Mouse (Mus musculus): Measurements from ENCODE around the gene Atp6v1f.

Gene Atp6v1f

GRCm38 (mm10) chr6:29461502-29461901 is 6.0 kb upstream of the Atp6v1f start:
- DNase-seq (ENCODE audit: low spot score) = no peak

- DNase-seq (ENCODE audit: low spot score) = no peak
These were observed 4.1 kb upstream of the Atp6v1f start for GRCm38 (mm10) chr6:29463388-29463787.

- DNase-seq (ENCODE audit: low spot score) = no peak
These were observed 1.3 kb downstream of the Atp6v1f start for GRCm38 (mm10) chr6:29468851-29469250.

DNA sequence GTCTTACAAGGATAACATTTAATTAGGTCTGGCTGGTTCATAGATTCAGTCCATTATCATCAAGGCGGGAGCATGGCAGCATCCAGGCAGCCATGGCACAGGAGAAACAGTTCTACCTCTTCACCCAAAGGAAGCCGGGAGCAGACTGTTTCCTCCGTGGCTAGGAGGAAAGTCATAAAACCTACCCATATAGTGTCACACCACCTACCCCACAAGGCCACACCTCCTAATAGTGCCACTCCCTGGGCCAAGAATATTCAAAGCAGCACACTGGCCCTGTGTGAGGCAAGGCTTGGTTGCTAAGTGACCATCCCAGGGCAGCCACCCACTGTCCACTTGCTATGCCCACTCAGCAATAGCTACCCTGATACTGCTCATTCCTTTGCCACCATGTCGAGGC is 3.6 kb downstream of the Atp6v1f start, which contains the start of gene Atp6v1fnb:
Gene Atp6v1fnb (plus strand): TSS at position 301 of the 400 bp plus-strand sequence.
- no peak for DNase-seq (ENCODE audit: low spot score)

DNA sequence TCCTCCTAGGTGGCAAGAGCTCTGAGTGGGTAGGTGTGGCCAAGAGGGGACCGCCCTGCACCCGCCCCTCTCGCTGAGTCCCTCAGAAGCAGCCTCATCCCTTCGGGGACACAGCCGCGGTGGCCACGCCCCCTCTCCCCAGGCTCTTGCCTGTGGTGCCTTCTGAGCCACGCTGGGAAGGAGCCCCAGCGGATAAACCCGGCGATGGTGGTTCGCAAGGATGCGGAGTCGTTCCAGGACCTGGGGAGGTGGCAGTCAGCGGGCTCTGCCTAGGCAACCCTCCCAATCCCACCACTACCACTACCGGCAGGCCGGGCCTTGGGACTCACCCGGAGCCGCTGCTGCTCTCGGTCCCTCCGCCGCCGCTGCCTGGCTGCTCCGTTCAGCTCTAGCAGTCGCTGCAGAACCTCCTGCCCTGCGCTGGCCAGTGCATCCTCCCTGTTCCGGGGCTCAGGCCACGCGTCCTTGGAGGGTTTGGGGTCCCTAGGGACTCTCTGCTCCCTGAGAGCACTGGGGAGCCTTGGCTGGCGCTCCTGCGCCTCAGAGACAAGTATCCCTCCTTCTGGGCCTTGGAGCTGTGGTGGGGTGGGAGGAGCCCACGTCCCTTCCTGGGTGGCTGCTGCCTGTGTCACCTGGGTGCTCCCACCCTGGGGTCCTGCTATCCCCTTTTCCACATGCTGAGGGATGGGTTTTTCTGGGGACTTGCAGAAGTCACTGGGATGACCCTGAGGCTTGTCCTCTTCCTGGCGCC is 6.6 kb downstream of the Atp6v1f start:
- DNase-seq (ENCODE audit: low spot score) = peak; percentile 84

GRCm38 (mm10) chr6:29474736-29475135 is 7.2 kb downstream of the Atp6v1f start:
- no peak for DNase-seq (ENCODE audit: low spot score)

DNA sequence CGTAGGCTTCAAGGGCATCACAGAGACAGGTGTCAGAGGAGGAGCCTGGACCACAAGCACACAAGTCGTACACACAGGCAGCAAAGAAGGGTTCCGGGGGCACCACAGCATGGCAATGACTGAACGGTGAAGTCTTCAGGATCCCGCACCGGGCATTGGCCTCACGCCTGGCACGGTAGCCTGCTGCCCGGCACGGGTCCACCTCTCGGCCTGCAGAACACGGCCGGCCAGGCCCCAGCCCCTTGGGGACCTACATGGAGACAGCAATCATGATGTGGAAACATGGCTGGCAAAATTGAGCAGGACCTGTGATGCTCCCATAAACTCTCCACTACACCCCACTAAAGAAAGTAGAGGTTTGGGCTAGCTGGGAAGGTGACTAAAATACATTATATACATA is 15.2 kb downstream of the Atp6v1f start:
- DNase-seq (ENCODE audit: low spot score) = no peak

DNA sequence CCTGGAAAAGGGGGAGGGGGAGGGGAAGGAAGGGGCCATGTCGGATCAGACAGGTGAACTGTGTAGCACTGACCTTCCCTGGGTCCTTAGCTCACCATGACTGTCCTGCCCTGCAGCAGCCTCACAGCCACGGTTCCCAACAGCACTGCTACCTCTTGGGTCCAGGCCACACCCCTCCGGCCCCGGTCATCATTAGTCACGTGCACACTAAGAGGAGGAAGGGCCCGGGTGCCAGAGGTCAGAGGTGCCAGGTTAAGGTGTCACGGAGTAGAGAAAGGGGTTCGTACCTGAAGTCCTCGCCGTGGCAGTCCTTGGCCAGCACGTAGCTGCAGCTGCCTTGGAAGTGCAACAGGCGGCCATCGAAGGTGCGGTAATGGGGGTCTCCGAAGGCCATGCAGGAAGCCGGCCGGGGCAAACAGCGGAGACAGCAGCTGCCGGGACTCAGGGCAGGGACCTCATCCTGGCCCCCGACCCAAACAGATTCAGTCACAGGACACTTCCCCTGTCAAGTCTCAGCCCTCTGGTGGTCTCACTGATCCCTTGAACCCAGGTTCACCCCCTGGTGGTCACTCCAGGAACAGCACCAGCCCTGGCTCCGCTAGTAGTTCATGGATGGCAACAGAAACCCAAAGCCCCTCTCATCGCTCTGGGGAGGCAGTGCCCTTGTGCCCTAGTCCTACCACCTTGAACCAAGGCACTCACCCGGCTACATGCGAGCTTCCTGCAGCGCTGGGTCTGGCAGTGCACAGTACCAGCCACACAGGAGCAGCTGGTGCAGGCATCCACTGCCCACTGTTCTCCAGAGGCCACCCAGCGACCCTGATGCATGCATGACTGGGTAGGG is 17.4 kb downstream of the Atp6v1f start:
- DNase-seq (ENCODE audit: low spot score) = peak; percentile 60

- no peak for DNase-seq (ENCODE audit: low spot score)
These were observed 18.4 kb downstream of the Atp6v1f start for GRCm38 (mm10) chr6:29485951-29486350.

GRCm38 (mm10) chr6:29494101-29494500 is 26.6 kb downstream of the Atp6v1f start:
- DNase-seq (ENCODE audit: low spot score) = no peak

DNA sequence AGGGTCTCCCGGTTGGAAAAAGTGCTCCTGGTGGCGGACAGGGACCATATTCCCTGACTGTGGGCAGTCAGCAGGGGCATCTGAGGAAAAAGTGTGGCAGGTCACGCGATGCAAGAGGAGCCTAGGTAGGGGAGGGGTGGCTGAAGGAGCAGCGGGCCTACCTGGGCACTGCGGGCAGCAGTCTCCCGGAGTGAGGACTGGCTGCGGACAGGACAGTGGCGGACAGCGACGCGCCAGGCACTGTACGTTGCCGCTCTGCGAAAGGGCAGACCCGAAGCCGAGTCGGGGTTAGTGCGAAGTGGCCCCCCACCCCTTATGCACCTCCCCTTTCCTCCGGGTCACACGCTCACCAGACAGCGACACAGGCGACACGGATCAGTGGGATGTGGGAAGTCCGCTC is 28.8 kb downstream of the Atp6v1f start:
- no peak for DNase-seq (ENCODE audit: low spot score)

- DNase-seq (ENCODE audit: low spot score) = no peak
These were observed 30.3 kb downstream of the Atp6v1f start for GRCm38 (mm10) chr6:29497791-29498190.

DNA sequence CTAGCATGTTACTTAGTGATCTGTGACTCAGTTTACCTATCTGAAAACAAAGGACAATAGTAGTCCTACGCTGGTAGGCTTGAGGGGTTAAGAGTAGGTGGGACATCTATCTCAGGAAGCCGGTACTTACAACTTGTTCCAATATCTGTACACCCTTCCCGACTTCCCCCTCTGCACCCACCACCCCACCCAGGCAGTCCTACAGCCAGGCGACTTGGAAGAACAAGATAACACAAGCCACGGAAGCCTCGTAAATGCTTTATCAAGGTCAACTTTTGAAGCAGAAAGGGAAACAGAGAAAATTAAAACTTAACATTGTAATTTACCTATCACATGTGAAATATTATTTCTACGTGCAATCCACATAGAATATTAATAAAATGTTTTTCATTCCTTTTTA is 32.7 kb downstream of the Atp6v1f start:
- DNase-seq (ENCODE audit: low spot score) = no peak

GRCm38 (mm10) chr6:29500810-29501209 is 33.3 kb downstream of the Atp6v1f start:
- no peak for DNase-seq (ENCODE audit: low spot score)

DNA sequence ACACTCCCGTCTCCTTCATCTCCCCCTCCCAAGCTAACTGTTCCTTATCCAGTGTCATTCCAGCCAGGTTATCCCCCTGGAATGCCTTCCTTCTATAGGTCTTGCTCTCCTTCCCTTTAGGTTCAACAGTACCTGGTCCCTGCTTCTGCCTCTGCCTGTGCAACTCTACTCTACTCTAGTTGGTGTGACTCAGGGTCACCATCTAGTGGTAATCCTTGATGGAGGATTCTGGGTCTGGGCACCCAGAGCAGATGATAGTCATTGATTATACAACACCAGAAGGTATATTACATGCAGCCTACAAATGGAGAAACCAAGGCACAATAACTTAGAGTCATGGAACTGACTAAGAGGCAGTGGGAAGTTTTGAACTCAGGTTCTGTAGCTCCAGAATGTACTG is 34.1 kb downstream of the Atp6v1f start:
- no peak for DNase-seq (ENCODE audit: low spot score)

- DNase-seq (ENCODE audit: low spot score) = no peak
These were observed 38.0 kb downstream of the Atp6v1f start for GRCm38 (mm10) chr6:29505493-29505892.

DNA sequence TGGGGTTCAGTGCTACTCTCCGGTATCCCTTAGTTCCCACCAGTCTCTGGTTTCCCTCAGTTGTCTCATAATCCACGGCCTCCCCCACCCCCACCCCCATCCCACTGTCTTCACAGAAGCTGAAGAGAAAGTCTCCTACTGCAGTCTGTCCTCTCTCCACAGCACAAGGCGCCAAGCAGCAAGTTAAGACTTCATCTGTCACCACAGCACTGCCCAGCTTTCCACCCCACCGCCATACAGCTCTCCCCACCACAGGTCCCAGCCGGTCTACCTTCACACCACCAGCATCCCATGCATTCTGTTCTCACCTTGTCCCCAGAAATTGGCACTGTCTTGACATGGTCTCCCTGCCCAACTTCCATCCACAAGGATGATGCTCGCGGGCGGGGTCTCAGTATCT is 39.3 kb downstream of the Atp6v1f start:
- no peak for DNase-seq (ENCODE audit: low spot score)

DNA sequence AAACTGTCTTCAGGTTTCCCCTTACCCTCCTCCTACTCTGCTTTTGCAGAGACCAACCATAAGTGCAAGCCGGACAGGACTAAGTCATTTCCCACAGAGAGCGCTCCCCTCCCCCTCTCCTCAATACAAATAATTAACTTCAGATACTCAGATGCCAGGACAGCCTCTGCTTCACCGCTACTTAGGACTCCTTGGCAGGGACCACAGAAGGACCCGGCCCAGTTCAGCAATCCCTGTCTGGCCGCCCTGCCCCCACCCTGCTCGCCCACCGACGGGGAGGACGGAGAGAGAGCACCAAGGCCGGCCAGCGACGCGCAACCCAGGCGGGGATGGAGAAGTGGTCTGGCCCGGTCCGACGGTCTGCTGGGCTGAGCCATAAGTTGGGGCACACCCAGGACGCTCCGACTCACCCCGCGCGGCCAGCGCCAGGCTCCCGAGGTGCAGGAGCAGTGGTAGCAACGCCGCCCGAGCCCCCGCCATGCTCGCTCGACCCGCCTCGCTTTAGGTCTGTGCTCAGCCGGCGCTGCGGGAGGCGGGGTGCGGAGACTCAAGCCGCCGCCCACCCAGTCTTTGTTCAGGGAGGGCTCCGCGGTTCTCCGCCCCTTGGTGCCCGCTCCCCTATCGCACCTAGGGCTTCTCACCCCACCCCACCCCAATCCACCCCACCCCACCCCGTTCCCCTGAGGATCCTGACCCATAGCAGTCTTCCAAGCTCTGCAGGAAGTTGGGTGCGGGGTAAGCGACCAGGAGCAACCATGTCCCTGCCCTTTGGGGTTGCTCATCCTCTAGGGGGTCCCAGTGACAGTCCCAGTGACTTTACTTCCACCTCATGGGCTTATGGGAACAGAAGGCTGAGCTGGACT is 40.2 kb downstream of the Atp6v1f start, which contains the start of gene Kcp:
Gene Kcp (minus strand): TSS at position 506 of the 863 bp plus-strand sequence.
- DNase-seq (ENCODE audit: low spot score) = peak; percentile 52

- DNase-seq (ENCODE audit: low spot score) = no peak
These were observed 41.6 kb downstream of the Atp6v1f start for GRCm38 (mm10) chr6:29509086-29509485.

GRCm38 (mm10) chr6:29513284-29513683 is 45.8 kb downstream of the Atp6v1f start:
- peak; percentile 88 for DNase-seq (ENCODE audit: low spot score)

DNA sequence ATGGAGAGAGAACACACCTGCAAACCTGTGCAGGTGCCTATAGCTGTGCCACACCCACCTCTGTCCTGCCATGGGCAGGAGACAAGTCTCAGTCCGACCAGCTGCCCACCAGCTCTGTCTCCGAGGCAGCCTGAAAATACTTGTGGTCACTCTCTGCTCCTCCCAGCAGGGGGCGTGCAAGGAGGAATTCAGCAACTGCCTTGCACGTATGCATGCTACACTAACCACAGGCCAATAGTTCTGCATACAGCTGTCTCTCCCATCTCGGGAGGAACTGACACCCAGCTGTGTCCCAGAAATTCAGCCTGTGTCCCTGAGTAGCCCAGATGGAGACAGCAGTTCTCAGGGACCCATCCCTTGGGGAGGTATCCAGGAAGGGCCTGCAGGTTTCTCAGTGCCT is 49.6 kb downstream of the Atp6v1f start:
- DNase-seq (ENCODE audit: low spot score) = peak; percentile 37

Data from yolk sac, embryonic 10.5 days (tissue).